Mouse (Mus musculus) heart, adult 2 months (tissue): ENCODE measurements at regions not wholly inside any gene's neighbourhood (a gene's known extent, or its start where the extent isn't known, plus 50 kb on each side); places are given as distances from the start of the nearest gene placed in this dataset.

Experiments
- CTCF ChIP-seq: fragments of 200-600 bp; IDR thresholded peaks from 2 replicates; pipeline ENCODE4 v1.8.1; 2022; ENCODE audit warnings: antibody characterized with exemption, mild to moderate bottlenecking, moderate library complexity
- EP300 ChIP-seq: fragments of 200-500 bp; IDR thresholded peaks from 2 replicates; pipeline ENCODE4 v1.6.1; 2011; ENCODE audit warnings: low read depth, low read length, control low read depth; ENCODE audit not compliant: insufficient read depth

- no peak for TF ChIP-seq CTCF
- TF ChIP-seq EP300 = no peak
Measured at GRCm38 (mm10) chr13:4970081-4970892, 361.3 kb upstream of the Akr1e1 start.
